Mouse (Mus musculus) E14TG2a.4 (cell line): Measurements from ENCODE around the gene Fbxw4.

ENCODE experiments used
- CTCF ChIP-seq: conservative IDR thresholded peaks from 2 replicates; pipeline ENCODE4 v1.5.1; 2014; ENCODE audit warnings: low read length
- POU5F1 ChIP-seq: IDR thresholded peaks from 2 replicates; pipeline ENCODE4 v1.6.1; 2014; ENCODE audit warnings: low read length, borderline replicate concordance

DNA sequence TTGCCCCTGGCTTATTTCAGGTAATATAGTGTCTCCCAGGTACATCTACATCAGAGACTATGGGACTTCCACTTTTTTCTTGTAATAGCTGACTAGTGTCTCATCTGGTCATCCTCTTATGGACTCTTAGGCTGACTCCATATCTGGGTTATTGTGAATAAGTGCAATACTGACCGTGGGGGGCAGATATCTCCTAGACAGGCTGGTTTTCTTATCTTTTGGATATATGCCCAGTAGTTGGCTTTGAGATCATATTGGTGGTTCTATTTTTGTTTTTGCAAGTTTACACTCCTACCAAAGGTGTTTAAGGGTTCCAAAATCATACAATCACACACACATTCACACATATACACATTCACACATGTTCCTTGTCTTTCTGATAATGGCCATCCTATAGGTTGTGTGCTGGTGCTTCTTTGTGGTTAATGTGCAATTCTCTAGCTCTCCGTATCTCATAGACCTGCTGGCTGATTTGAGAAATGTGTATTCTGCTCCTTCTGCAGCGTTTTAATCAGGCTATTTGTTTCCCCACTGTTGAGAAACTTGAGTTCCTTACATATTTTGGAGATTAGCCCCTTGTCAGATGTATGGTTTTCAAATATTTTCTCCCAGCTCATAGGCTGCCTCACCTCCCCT is 20.5 kb upstream of the Fbxw4 start:
- TF ChIP-seq CTCF, result no peak
- no peak for TF ChIP-seq POU5F1
